Mouse (Mus musculus) embryonic facial prominence, embryonic 10.5 days (tissue): ENCODE data around the gene Wars2. TPM values are rescaled to one million over a fixed set of nuclear protein-coding genes. Genes with fewer than 3 reads are reported as not detected.
A peak's percentile ranks its signal among the peaks of the same experiment; 100 is the strongest.

Source experiments
- DNase-seq: peaks from one replicate; pipeline ENCODE4 v3.0.0-alpha.2; 2017; ENCODE audit warnings: low spot score
- H3K27ac ChIP-seq: fragments of 300-500 bp; sonication (generic); replicated peaks from 2 replicates; pipeline ENCODE4 v1.5.1; 2016; ENCODE audit warnings: mild to moderate bottlenecking
- H3K27me3 ChIP-seq: fragments of 300-500 bp; sonication (generic); replicated peaks from 2 replicates; pipeline ENCODE4 v1.6.1; 2016; ENCODE audit warnings: low read depth, mild to moderate bottlenecking; ENCODE audit not compliant: poor library complexity, severe bottlenecking
- H3K36me3 ChIP-seq: fragments of 300-500 bp; sonication (generic); replicated peaks from 2 replicates; pipeline ENCODE4 v1.6.1; 2016; ENCODE audit warnings: mild to moderate bottlenecking, moderate library complexity
- H3K4me1 ChIP-seq: fragments of 300-500 bp; sonication (generic); 2 replicates; pipeline ENCODE4 v1.6.1; 2016
- H3K4me3 ChIP-seq: fragments of 300-500 bp; sonication (generic); 2 replicates; pipeline ENCODE4 v1.5.1; 2016; ENCODE audit warnings: mild to moderate bottlenecking, moderate library complexity
- H3K9me3 ChIP-seq: fragments of 300-500 bp; sonication (generic); 2 replicates; pipeline ENCODE4 v1.6.1; 2016; ENCODE audit warnings: mild to moderate bottlenecking
- WGBS: fragments of 180-500 bp; shearing (Covaris S2); methylation state at CpG from one replicate; pipeline ENCODE4 v1.1.7; 2016; 5-methylcytosine and 5-hydroxymethylcytosine counted together
- microRNA-seq: library from miRNA; unstranded; fragments of <30 nt; microRNA quantifications from one replicate; pipeline ENCODE4, GENCODE M21; 2017
- polyA plus RNA-seq: library from polyadenylated mRNA; unstranded; fragments of >200 nt; fragmentation: Nextera tagmentation; extraction: Ambion mirVana; gene quantifications from 2 replicates; pipeline ENCODE4 v1.2.1, GENCODE M21; 2016

The Wars2 gene
- polyA plus RNA-seq, 1 experiment from 2014 or later: 8.4 TPM

DNA sequence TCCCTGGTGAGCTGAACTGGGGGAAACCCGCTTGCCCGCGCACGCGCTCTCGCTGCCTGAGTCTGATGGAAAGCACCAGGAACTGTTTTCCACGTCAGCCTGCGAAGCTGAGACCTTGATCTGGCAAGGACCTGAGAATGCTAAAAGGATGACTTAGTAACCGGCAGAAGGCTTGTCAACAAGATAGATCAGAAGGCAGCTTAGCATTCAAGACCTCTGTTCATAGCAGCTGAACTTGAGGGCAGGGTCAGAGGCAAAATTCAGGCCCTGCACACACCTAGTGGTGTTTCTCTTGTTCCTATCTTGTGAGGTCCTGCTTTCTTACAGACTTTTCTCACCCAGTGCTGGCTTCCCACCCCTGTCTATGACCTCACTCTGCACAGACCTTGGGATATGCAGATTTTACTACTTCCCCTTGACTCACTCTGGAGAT is 122.6 kb downstream of the Wars2 start:
- Histone ChIP-seq H3K4me3 (no peak overlapping the region), H3K4me1 (peaks cover 11% of the 10 kb centered on the region), H3K27me3 (peaks cover 98% of the 10 kb centered on the region), H3K9me3 (no peaks in the 10 kb centered on the region; the same call in 1 of the 2 replicates), H3K36me3 (no peaks in the 10 kb centered on the region), H3K27ac (no peak overlapping the region)
- DNase-seq: peak; percentile 57
- 9% methylated on average over 9 of the region's 9 CpGs for WGBS

DNA sequence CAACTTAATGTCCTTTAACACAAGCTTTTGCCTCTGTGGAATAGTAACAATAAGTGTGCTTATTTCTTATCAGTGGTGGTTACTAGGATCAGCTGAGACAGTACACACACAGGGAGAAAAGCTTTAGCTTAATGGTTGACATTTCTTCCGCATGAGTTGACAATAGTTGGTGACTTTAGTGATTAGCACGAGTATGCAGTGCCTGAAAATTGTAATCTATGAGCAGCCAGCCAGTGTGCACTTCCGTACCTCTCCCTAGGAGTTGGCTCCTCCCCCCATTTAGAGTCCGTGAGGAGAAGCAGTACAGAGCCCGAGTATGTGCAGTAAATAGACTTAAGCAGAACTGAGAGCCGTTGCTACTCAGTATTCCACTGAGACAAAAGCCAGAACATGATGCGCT is 123.8 kb downstream of the Wars2 start:
- 26% methylated on average over 7 of the region's 7 CpGs for WGBS
- Histone ChIP-seq H3K4me1 (peaks cover 11% of the 10 kb centered on the region), H3K9me3 (no peaks in the 10 kb centered on the region; the same call in 1 of the 2 replicates), H3K27me3 (peaks cover 98% of the 10 kb centered on the region), H3K27ac (no peak overlapping the region), H3K4me3 (no peak overlapping the region), H3K36me3 (no peaks in the 10 kb centered on the region)
- DNase-seq: no peak

DNA sequence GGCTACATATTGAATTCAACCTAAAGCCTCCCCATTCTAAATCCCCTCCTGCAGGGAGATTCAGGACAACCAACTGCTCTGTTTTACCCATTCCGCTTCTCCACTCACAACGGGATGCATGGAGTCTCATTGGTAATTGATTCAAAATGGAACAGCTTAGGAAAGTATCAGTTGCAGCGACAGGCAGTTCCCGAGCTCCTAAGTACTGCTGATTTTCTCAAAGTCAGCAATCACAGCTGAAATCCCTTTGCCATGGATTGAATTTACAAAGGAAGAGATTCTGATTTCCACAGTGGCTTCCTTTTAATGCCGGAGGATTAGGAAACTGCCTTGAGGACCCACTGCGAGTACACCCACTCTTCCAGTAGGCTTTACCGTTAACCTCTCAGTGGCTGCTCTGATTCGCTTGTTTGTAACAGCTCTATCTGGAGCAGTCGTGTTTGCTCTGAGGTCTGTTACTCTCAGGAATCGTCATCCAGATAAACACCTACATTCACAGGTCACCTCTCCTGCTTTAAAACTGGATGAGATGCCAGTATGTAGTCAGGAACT is 126.0 kb downstream of the Wars2 start:
- peaks cover 86% of the 10 kb centered on the region for H3K27me3 ChIP-seq
- H3K27ac ChIP-seq: no peak overlapping the region
- 0 out of 2 replicates have a peak, but pooled peaks cover 5% of the 10 kb centered on the region for H3K4me1 ChIP-seq
- no peaks in the 10 kb centered on the region; the same call in 1 of the 2 replicates for H3K9me3 ChIP-seq
- H3K36me3 ChIP-seq: no peaks in the 10 kb centered on the region
- 27% methylated on average over 10 of the region's 10 CpGs for WGBS
- no peak for DNase-seq
- no peak overlapping the region for H3K4me3 ChIP-seq

DNA sequence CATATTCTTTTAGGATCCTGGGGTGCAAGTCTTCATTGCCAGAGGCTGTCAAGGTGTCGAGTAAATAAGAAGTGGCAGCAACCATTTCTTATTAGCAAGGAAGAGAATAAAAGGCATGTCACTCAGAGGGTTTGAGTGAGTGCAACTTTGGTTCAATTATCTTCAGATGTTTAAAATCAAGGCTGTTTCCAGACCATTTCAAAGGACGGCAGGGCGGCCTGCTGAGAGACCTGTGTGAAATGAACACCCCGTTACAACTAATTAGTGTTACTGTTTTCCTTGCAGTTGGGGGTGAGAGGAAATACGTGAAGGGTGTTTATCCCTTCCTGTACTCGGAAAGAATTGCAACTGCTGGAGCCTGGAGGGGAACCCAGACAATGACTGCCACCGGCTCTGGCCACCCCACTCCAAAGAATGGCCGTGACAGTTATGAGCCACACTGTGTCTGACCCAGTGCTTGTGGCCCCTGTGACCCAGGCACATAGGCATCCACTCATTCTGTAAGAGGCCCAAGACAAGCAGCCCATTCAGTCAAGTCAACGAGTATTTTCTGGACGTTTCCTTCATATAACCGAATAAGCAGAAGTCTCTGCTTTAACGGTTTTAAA is 137.2 kb downstream of the Wars2 start:
- Histone ChIP-seq H3K36me3 (no peaks in the 10 kb centered on the region), H3K4me3 (no peak overlapping the region), H3K27me3 (peaks cover 9% of the 10 kb centered on the region; the same call in 1 of the 2 replicates), H3K4me1 (peaks cover 4% of the 10 kb centered on the region), H3K27ac (no peak overlapping the region), H3K9me3 (no peaks in the 10 kb centered on the region)
- DNase-seq: peak; percentile 21
- 30% methylated on average over 12 of the region's 12 CpGs for WGBS

DNA sequence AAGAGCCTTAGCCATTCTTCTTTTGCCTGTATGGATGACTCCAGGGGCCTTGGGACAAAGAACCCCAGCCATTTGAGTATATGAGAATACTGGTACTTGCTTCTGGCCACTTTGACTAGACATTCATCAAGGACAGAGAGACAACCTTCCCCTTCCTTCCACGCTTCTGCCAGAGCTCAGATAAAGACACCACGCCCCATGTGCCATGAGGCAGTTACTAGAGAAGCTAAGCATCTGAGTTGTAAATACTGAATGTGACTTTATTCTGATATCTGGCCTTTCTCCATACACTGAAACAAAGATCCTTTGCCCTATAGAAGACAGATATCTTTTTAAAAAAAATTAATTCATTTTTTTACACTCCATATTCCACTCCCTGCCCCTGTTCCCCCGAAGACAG is 138.8 kb downstream of the Wars2 start:
- peaks cover 4% of the 10 kb centered on the region for H3K4me1 ChIP-seq
- no peak overlapping the region for H3K27ac ChIP-seq
- no peaks in the 10 kb centered on the region for H3K9me3 ChIP-seq
- H3K4me3 ChIP-seq: no peak overlapping the region
- no peaks in the 10 kb centered on the region for H3K36me3 ChIP-seq
- WGBS: 87% methylated on average over 3 of the region's 3 CpGs
- no peak for DNase-seq
- H3K27me3 ChIP-seq: peaks cover 9% of the 10 kb centered on the region; the same call in 1 of the 2 replicates

DNA sequence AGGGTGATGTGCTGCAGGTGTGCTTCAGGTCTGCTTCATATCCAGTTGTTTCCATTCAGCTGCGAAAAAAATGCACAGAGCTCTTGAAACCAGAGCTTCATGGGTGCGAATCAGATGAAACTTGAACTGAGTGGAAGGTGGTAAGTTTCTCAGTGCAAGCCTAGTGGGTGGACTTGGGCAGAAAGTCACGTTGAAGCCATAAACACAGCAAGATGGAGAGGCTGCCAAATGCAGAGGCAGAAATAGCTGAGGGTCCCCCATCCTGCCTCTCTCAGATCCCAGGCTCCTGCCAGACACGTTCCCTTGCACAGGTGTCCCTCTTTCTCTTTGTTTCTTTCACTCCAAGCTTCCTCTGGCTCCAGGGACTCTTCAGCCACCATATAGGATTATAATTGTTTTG is 140.6 kb downstream of the Wars2 start:
- no peak for DNase-seq
- H3K27ac ChIP-seq: no peak overlapping the region
- no peaks in the 10 kb centered on the region for H3K36me3 ChIP-seq
- WGBS: 72% methylated on average over 4 of the region's 4 CpGs
- H3K4me1 ChIP-seq: peaks cover 4% of the 10 kb centered on the region
- H3K27me3 ChIP-seq: peaks cover 9% of the 10 kb centered on the region; the same call in 1 of the 2 replicates
- no peak overlapping the region for H3K4me3 ChIP-seq
- no peaks in the 10 kb centered on the region for H3K9me3 ChIP-seq

DNA sequence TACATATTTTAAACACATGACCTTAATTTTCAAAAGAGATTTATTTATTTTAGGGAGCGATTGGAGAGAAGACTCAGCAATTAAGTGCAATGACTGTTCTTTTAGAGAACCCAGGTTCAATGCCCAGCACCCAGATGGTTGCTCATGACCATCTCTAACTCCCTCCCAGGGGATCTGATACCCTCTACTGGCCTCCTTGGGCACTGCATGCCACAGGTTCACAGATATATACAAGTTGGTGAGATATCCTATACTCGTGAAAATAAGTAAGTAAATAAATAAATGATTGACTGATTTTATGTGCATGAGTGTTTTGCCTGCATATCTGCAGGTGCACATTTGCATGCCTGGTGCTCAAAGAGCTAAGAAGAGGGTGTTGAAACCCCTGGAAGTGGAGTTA is 147.4 kb downstream of the Wars2 start:
- H3K4me1 ChIP-seq: no peaks in the 10 kb centered on the region
- H3K36me3 ChIP-seq: no peaks in the 10 kb centered on the region
- WGBS: 57% methylated on average over 2 of the region's 2 CpGs
- no peak for DNase-seq
- H3K9me3 ChIP-seq: no peaks in the 10 kb centered on the region
- no peak overlapping the region for H3K4me3 ChIP-seq
- no peaks in the 10 kb centered on the region for H3K27me3 ChIP-seq
- H3K27ac ChIP-seq: no peak overlapping the region

Small RNAs within 50 kb of the gene (microRNA-seq; reads per million reads assigned to microRNA genes)
- gene Mir6481: not detected

Other genes with a start within 250 kb of the Wars2 start
- gene Hao2, start 247.8 kb upstream of the Wars2 start, polyA plus RNA-seq: not detected in 2 replicates
- gene Tbx15, start 99.3 kb downstream of the Wars2 start, polyA plus RNA-seq: 1.6 and 2.5 TPM in 2 replicates